Mouse (Mus musculus) liver, adult 2 months (tissue): ENCODE measurements around the gene Pnrc2.

Source experiments
- CTCF ChIP-seq: fragments of 200-500 bp; IDR thresholded peaks from 2 replicates; pipeline ENCODE4 v1.5.1; 2011; ENCODE audit warnings: low read depth, low read length, control low read depth
- POLR2A ChIP-seq: fragments of 200-500 bp; IDR thresholded peaks from 2 replicates; pipeline ENCODE4 v1.6.1; 2011; ENCODE audit warnings: low read length, control low read depth; ENCODE audit not compliant: insufficient read depth; ENCODE audit errors: extremely low read depth

GRCm38 (mm10) chr4:135823298-135823697, 50.4 kb downstream of the Pnrc2 start:
- TF ChIP-seq CTCF (peak; percentile 49; the same call in 1 of the 2 replicates), POLR2A (no peak)
